Mouse (Mus musculus) CH12.LX (cell line): ENCODE data around the gene Dnah7a. TPM values are rescaled to one million over a fixed set of nuclear protein-coding genes. Genes with fewer than 3 reads are reported as not detected.

ENCODE experiments used
- polyA plus RNA-seq: library from polyadenylated mRNA; unstranded; fragments of >175 nt; gene quantifications from 2 replicates; pipeline ENCODE4 v1.2.1, GENCODE M21; 2012; ENCODE audit warnings: low read depth; ENCODE audit not compliant: insufficient read length
- total RNA-seq, 2 experiments: library from RNA; depleted of rRNA; stranded (reverse); fragments of 300-350 nt in 1 of 2; fragments of >200 nt in 1 of 2; gene quantifications; 2 replicates each; pipeline ENCODE4 v1.2.3; 2012 to 2014

Gene Dnah7a
- total and polyA plus RNA-seq, 3 experiments = 0.04 TPM; not detected in 2

Other genes with a start within 250 kb of the Dnah7a start
- 25.2 and 27.7 TPM in 2 replicates for gene Stk17b, start 78.4 kb upstream of the Dnah7a start, total RNA-seq (2012; rRNA removed)
- 58.6 and 70.5 TPM in 2 replicates for gene Stk17b, start 78.4 kb upstream of the Dnah7a start, total RNA-seq (2014; rRNA removed)
- 42.9 and 46.3 TPM in 2 replicates for gene Stk17b, start 78.4 kb upstream of the Dnah7a start, polyA plus RNA-seq